Mouse (Mus musculus): Measurements from ENCODE around the gene Il5. TPM values are rescaled to one million over a fixed set of nuclear protein-coding genes. Genes with fewer than 3 reads are reported as not detected.

The Il5 gene
- polyA plus RNA-seq, 1 experiment, result not detected

DNA sequence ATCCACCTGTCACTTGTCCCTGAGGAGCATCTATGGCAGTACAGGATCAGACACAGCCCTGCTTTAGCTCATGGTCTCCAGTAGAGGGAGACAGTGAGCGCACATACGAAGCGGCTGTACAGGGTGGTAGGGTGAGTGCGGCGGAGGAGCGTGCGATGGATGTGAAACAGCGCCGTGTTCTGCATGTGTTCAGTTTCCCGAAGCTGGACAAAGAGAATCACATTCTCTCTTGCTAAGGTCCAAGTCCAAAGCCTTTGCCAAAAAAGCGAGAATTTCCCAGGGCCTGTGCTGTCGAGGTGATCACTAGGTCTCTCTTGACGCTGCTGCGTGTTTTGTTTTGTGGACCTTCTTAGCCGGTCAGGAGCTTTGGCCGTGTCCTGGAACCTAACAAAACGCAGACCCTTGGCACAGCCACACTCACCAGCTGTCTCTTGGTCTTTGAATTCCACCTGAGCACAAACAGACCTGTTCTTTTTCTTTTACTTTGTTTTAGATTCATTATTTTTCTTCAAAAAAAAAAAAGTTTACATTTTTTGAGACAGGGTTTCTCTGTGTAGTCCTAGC is 15.2 kb downstream of the Il5 start:
- TF ChIP-seq CTCF (IDR thresholded peaks at IDR 0.05; ENCODE audit: insufficient read depth, low read depth, low read length) (peak; percentile 29), POLR2A (IDR thresholded peaks at IDR 0.05; ENCODE audit: insufficient read depth, low read depth, low read length) (no peak)
- Histone ChIP-seq H3K4me3 (ENCODE audit: insufficient read depth, low read depth, low read length) (peak overlapping the region; percentile 10; the same call in 1 of the 2 replicates), H3K4me1 (ENCODE audit: control insufficient read depth, insufficient read depth, low read length) (0 out of 2 replicates have a peak, but pooled peaks cover 3% of the 10 kb centered on the region), H3K27ac (ENCODE audit: insufficient read depth, low read depth, low read length) (no peak overlapping the region)
- WGBS, result 12% methylated on average over 17 of the region's 17 CpGs

DNA sequence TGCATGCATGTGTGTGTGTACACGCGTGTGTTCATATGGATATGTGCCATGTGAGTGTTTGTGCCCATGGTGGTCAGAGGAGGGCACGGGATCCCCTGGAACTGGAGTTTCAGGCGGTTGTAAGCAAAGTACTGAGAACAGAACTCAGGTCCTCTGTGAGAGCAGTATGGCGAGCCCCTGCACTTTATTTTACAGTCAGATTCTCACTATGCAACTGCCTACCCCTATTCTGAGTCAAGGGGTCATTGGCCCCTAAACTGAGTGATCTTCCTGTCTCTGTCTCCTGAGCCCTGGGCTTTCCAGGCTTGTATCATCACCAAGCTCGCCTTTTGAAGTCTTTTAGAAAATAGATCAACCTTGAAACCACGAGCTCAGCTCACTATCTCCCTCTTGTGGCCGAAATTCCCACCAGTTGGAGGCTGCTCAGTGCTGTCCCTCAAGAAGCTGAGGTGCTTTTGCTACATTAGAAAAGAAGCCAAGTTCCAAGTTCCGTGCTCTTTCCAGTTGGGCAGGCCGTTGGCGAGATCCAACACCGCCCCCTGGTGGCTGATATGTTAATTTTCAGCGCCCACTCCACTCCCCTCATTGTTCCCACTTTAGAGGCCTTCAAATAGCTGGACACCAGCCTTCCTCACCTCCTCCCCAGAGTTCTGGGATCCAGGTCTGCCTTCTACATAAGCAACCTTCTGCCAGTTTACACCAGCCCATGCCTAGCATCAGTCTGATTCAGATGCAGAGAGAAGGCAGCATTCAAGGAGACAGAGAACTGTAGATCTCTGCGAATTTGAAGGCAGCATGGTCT is 16.4 kb downstream of the Il5 start:
- Histone ChIP-seq H3K4me3 (ENCODE audit: insufficient read depth, low read depth, low read length) (no peak overlapping the region), H3K4me1 (ENCODE audit: control insufficient read depth, insufficient read depth, low read length) (0 out of 2 replicates have a peak, but pooled peaks cover 3% of the 10 kb centered on the region), H3K27ac (ENCODE audit: insufficient read depth, low read depth, low read length) (no peak overlapping the region; the same call in 1 of the 2 replicates)
- 49% methylated on average over 14 of the region's 14 CpGs for WGBS
- TF ChIP-seq POLR2A (IDR thresholded peaks at IDR 0.05; ENCODE audit: insufficient read depth, low read depth, low read length), result no peak
- peak; percentile 75; the same call in 1 of the 2 replicates for TF ChIP-seq CTCF (IDR thresholded peaks at IDR 0.05; ENCODE audit: insufficient read depth, low read depth, low read length)

DNA sequence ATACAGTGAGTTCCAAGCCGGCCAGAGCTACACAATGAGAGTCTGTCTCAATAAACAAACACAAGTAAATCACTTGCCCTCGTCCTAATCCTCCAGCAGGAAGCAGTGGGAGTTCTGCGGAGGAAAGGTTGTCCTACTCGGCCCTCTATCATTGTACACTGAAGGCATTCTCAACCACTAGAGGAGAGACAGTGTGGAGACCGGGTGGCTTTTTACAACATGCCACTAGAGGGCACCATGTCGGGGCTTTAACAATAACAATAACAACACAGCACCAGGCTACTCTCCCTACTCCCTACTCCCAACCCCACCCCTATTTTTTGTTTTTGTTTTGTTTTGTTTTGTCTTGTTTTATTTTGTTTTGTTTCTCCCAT is 17.0 kb downstream of the Il5 start:
- Histone ChIP-seq H3K4me3 (ENCODE audit: insufficient read depth, low read depth, low read length) (no peak overlapping the region), H3K4me1 (ENCODE audit: control insufficient read depth, insufficient read depth, low read length) (0 out of 2 replicates have a peak, but pooled peaks cover 3% of the 10 kb centered on the region), H3K27ac (ENCODE audit: insufficient read depth, low read depth, low read length) (no peak overlapping the region; the same call in 1 of the 2 replicates)
- no peak for TF ChIP-seq POLR2A (IDR thresholded peaks at IDR 0.05; ENCODE audit: insufficient read depth, low read depth, low read length)
- no peak for TF ChIP-seq CTCF (IDR thresholded peaks at IDR 0.05; ENCODE audit: insufficient read depth, low read depth, low read length)
- 37% methylated on average over 6 of the region's 6 CpGs for WGBS

DNA sequence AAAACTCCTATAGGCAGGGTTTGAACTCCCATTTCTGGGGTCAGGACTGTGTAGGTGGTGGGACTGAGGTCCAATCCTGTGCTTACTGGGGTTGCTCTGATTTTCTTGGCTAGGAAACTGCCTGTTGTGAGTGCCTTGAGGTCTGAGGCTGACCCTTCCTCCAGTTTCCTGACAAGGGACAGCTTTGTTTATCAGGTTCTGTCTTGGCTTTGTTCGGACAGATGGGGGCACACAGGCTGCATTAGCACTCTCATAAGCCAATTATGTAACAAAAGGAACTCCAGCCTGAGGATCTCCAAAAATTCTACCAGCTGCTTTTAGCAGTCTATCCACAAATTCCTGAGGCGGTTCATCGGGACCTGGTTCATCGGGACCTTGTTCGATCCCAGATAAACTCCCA is 21.8 kb downstream of the Il5 start:
- Histone ChIP-seq H3K4me1 (ENCODE audit: control insufficient read depth, insufficient read depth, low read length) (no peaks in the 10 kb centered on the region), H3K27ac (ENCODE audit: insufficient read depth, low read depth, low read length) (no peak overlapping the region), H3K4me3 (ENCODE audit: insufficient read depth, low read depth, low read length) (no peak overlapping the region)
- no peak for TF ChIP-seq CTCF (IDR thresholded peaks at IDR 0.05; ENCODE audit: insufficient read depth, low read depth, low read length)
- no peak for TF ChIP-seq POLR2A (IDR thresholded peaks at IDR 0.05; ENCODE audit: insufficient read depth, low read depth, low read length)
- 38% methylated on average over 5 of the region's 5 CpGs for WGBS

DNA sequence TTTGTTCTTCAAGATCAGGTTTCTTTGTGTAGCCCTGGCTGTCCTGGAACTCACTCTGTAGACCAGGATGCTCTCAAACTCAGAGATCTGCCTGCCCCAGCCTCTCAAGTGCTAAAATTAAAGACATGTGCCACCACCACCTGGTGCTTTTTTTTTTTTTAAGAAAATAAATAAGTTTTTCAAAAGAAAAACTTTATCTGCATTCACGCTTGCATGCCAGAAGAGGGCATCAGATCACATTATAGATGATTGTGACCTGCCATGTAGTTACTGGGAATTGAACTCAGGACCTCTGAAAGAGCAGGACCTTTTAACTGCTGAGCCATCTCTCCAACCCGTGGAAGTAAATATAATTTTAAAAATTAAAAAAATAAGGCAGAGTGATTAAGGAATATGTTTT is 24.7 kb downstream of the Il5 start:
- 91% methylated on average over 2 of the region's 2 CpGs for WGBS

DNA sequence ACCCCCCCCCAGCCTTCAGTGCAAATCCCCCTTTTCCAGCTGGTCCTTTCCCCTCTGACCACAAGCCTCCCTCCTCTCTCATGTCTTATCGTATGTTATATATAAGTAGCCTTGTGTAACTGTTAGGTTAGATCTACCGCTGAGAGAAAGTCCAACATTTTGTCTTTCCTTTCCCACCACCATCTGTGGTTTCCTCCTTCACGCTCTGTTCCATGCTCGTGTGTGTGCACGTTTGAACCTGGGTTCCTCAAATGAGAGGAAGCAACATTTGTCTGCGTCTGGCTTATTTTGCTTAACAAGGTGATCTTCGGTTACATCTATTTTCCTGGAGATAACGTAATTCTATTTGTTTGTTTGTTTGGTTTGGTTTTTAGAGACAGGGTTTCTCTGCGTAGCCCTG is 27.4 kb downstream of the Il5 start:
- 94% methylated on average over 9 of the region's 9 CpGs for WGBS
- no peak for TF ChIP-seq CTCF (IDR thresholded peaks at IDR 0.05; ENCODE audit: insufficient read depth, low read depth, low read length)
- no peak for TF ChIP-seq POLR2A (IDR thresholded peaks at IDR 0.05; ENCODE audit: insufficient read depth, low read depth, low read length)
- Histone ChIP-seq H3K4me1 (ENCODE audit: control insufficient read depth, insufficient read depth, low read length) (no peaks in the 10 kb centered on the region), H3K4me3 (ENCODE audit: insufficient read depth, low read depth, low read length) (no peak overlapping the region), H3K27ac (ENCODE audit: insufficient read depth, low read depth, low read length) (no peak overlapping the region)

More for the DNA sequence above, 24.7 kb downstream of the Il5 start:
- no peaks in the 10 kb centered on the region for H3K4me1 ChIP-seq (ENCODE audit: control insufficient read depth, insufficient read depth, low read length)
- no peak overlapping the region for H3K4me3 ChIP-seq (ENCODE audit: insufficient read depth, low read depth, low read length)
- no peak overlapping the region for H3K27ac ChIP-seq (ENCODE audit: insufficient read depth, low read depth, low read length)
- TF ChIP-seq CTCF (IDR thresholded peaks at IDR 0.05; ENCODE audit: insufficient read depth, low read depth, low read length) (no peak), POLR2A (IDR thresholded peaks at IDR 0.05; ENCODE audit: insufficient read depth, low read depth, low read length) (no peak)

DNA sequence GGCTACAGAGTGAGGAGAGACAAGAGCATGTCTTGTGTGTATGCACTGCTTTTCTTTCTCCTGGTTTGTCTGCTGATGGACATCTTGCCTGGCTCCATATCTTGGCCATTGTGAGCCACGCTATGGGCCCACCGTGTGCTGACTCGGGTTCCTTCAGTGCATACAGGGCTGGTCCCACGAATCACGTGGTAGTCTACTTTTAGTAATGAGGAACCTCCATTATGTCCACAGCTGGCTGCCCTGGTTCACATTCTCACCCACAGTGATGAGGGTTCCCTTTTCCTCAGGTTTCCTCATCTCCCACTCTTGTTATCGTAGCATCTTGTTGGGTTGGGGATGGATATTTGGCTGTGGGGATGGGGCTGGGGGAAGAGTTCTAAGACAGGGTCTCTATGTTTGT is 28.0 kb downstream of the Il5 start:
- TF ChIP-seq POLR2A (IDR thresholded peaks at IDR 0.05; ENCODE audit: insufficient read depth, low read depth, low read length), result no peak
- 94% methylated on average over 6 of the region's 6 CpGs for whole genome bisulfite sequencing
- H3K27ac ChIP-seq (ENCODE audit: insufficient read depth, low read depth, low read length), result no peak overlapping the region
- H3K4me1 ChIP-seq (ENCODE audit: control insufficient read depth, insufficient read depth, low read length), result no peaks in the 10 kb centered on the region
- H3K4me3 ChIP-seq (ENCODE audit: insufficient read depth, low read depth, low read length), result no peak overlapping the region

DNA sequence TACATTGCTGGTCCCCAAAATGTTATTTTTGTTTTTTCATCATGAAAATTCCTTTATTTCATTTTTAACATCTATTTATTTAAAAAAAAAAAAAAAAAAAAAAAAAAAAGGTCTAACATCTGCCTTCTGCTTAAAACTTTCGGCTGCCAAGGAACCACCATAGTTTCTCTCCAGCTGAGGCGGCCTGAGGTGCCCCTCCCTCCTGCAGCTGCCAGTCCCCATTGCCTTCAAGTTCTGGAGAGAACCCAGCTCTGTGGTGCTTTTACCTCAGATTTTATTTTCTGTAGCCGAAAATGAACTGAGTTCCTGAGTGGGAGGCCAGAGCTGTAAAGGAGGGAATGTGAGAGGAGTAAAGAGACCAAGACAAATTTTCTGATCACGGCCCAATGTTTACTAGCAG is 28.7 kb downstream of the Il5 start:
- TF ChIP-seq POLR2A (IDR thresholded peaks at IDR 0.05; ENCODE audit: insufficient read depth, low read depth, low read length), result no peak
- no peak for TF ChIP-seq CTCF (IDR thresholded peaks at IDR 0.05; ENCODE audit: insufficient read depth, low read depth, low read length)
- no peaks in the 10 kb centered on the region for H3K4me1 ChIP-seq (ENCODE audit: control insufficient read depth, insufficient read depth, low read length)
- WGBS, result 46% methylated on average over 4 of the region's 4 CpGs
- H3K4me3 ChIP-seq (ENCODE audit: insufficient read depth, low read depth, low read length), result no peak overlapping the region
- no peak overlapping the region for H3K27ac ChIP-seq (ENCODE audit: insufficient read depth, low read depth, low read length)

DNA sequence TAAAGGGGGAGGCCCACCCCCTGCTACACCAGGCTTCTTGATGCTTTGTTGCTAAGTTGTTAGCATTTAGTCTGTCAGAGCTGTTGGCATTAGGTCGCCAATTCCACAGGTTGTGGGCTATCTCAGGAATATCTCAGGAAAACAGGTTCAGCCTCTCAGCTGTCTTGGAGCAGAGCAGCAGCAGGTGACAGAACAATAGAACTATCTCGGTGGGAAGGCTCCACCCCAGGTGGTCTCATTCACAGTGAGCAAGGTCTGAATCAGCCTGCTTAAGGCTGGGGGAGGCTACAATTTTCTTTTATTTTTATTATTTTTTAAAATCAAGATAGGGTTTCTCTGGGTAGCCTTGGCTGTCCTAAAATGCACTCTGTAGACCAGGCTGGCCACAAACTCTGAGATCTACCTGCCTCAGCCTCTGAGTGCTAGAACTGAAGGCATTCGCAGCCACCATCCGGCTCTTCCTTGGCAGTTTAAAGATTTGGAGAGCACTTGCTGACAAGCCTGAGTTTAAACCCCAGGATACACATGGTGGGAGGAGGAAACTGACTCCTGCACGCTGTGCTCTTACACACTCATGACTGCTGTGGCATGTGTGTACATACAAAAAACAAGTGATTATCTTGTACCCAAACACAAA is 29.2 kb downstream of the Il5 start:
- WGBS, result 50% methylated on average over 5 of the region's 5 CpGs
- TF ChIP-seq CTCF (IDR thresholded peaks at IDR 0.05; ENCODE audit: insufficient read depth, low read depth, low read length) (no peak), POLR2A (IDR thresholded peaks at IDR 0.05; ENCODE audit: insufficient read depth, low read depth, low read length) (no peak)
- no peaks in the 10 kb centered on the region for H3K4me1 ChIP-seq (ENCODE audit: control insufficient read depth, insufficient read depth, low read length)
- no peak overlapping the region for H3K27ac ChIP-seq (ENCODE audit: insufficient read depth, low read depth, low read length)
- H3K4me3 ChIP-seq (ENCODE audit: insufficient read depth, low read depth, low read length), result no peak overlapping the region
